Mouse (Mus musculus) neural tube, embryonic 13.5 days (tissue): ENCODE measurements around the gene Parp16. TPM values are rescaled to one million over a fixed set of nuclear protein-coding genes. Genes with fewer than 3 reads are reported as not detected.

Experiments used
- ATAC-seq: fragments of 200-750 bp; cut with Nextera tagmentation; 2 replicates; pipeline ENCODE4 v1.8.0; 2017; ENCODE audit warnings: low read depth, mild to moderate bottlenecking, moderate TSS enrichment, moderate library complexity
- H3K27ac ChIP-seq: fragments of 300-500 bp; sonication (generic); replicated peaks from 2 replicates; pipeline ENCODE4 v1.5.1; 2015; ENCODE audit warnings: moderate library complexity, mild to moderate bottlenecking, inconsistent platforms
- H3K27me3 ChIP-seq: fragments of 300-500 bp; sonication (generic); 2 replicates; pipeline ENCODE4 v1.6.1; 2015; ENCODE audit warnings: mild to moderate bottlenecking, inconsistent platforms
- H3K36me3 ChIP-seq: fragments of 300-500 bp; sonication (generic); 2 replicates; pipeline ENCODE4 v1.6.1; 2015; ENCODE audit warnings: mild to moderate bottlenecking, inconsistent platforms
- H3K4me1 ChIP-seq: fragments of 300-500 bp; sonication (generic); replicated peaks from 2 replicates; pipeline ENCODE4 v1.6.1; 2015; ENCODE audit warnings: inconsistent platforms
- H3K4me2 ChIP-seq: fragments of 300-500 bp; sonication (generic); 2 replicates; pipeline ENCODE4 v1.6.1; 2015; ENCODE audit warnings: inconsistent platforms, mild to moderate bottlenecking, moderate library complexity
- H3K4me3 ChIP-seq: fragments of 300-500 bp; sonication (generic); 2 replicates; pipeline ENCODE4 v1.5.1; 2015; ENCODE audit warnings: mild to moderate bottlenecking, inconsistent platforms
- H3K9ac ChIP-seq: fragments of 300-500 bp; sonication (generic); 2 replicates; pipeline ENCODE4 v1.6.1; 2015; ENCODE audit warnings: moderate library complexity, mild to moderate bottlenecking, inconsistent platforms
- H3K9me3 ChIP-seq: fragments of 300-500 bp; sonication (generic); 2 replicates; pipeline ENCODE4 v1.6.1; 2016; ENCODE audit warnings: inconsistent platforms
- whole genome bisulfite sequencing: fragments of 180-500 bp; shearing (Covaris S2); methylation state at CpG from one replicate; pipeline ENCODE4 v1.1.7; 2015; 5-methylcytosine and 5-hydroxymethylcytosine counted together
- polyA plus RNA-seq: library from polyadenylated mRNA; unstranded; fragments of >200 nt; fragmentation: Nextera tagmentation; extraction: Ambion mirVana; gene quantifications from 2 replicates; pipeline ENCODE4 v1.2.1, GENCODE M21; 2015

The Parp16 gene
- polyA plus RNA-seq, 1 experiment from 2014 or later, result 5.4 TPM

GRCm38 (mm10) chr9:65164870-65165269 is 30.3 kb upstream of the Parp16 start:
- 25% methylated on average over 1 of the region's 1 CpGs for WGBS
- Histone ChIP-seq H3K27me3 (no peaks in the 10 kb centered on the region), H3K36me3 (no peaks in the 10 kb centered on the region), H3K27ac (no peak overlapping the region), H3K4me1 (peaks cover 95% of the 10 kb centered on the region), H3K4me2 (no peak overlapping the region), H3K4me3 (no peak overlapping the region), H3K9me3 (no peaks in the 10 kb centered on the region), H3K9ac (no peak overlapping the region)
- ATAC-seq, result no peak

DNA sequence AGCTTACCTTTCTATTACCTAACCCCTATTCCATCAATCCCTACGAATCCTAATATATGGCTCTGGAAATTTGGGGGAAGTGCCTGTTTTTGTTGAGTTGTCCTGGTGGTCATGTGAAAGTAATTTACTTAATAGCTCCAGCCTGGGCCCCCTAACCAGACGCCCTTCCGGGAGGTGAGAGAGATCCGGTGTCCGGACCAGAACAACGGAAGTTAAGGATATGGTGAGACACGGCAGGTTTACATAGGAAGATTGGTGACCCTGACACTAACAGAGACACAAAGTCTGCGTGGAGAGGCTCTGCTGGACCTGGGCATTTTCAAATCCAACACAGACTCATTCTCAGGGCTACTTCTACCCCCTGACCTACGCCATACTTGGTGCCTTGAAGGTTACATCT is 28.8 kb upstream of the Parp16 start:
- Histone ChIP-seq H3K27ac (no peak overlapping the region), H3K4me1 (peaks cover 85% of the 10 kb centered on the region), H3K4me3 (no peak overlapping the region), H3K27me3 (no peaks in the 10 kb centered on the region), H3K9ac (0 out of 2 replicates have a peak overlapping the region, but pooled peaks have one; percentile 31), H3K4me2 (no peak overlapping the region), H3K9me3 (no peaks in the 10 kb centered on the region), H3K36me3 (no peaks in the 10 kb centered on the region)
- no peak for ATAC-seq
- WGBS, result 41% methylated on average over 9 of the region's 9 CpGs

GRCm38 (mm10) chr9:65168534-65168933 is 26.6 kb upstream of the Parp16 start:
- peaks cover 64% of the 10 kb centered on the region for H3K4me1 ChIP-seq
- no peaks in the 10 kb centered on the region for H3K36me3 ChIP-seq
- no peaks in the 10 kb centered on the region for H3K27me3 ChIP-seq
- H3K27ac ChIP-seq, result peak overlapping the region; percentile 64
- no peak for ATAC-seq
- H3K9me3 ChIP-seq, result no peaks in the 10 kb centered on the region
- no peak overlapping the region for H3K4me3 ChIP-seq
- H3K9ac ChIP-seq, result no peak overlapping the region
- H3K4me2 ChIP-seq, result no peak overlapping the region
- 24% methylated on average over 3 of the region's 6 CpGs for WGBS

DNA sequence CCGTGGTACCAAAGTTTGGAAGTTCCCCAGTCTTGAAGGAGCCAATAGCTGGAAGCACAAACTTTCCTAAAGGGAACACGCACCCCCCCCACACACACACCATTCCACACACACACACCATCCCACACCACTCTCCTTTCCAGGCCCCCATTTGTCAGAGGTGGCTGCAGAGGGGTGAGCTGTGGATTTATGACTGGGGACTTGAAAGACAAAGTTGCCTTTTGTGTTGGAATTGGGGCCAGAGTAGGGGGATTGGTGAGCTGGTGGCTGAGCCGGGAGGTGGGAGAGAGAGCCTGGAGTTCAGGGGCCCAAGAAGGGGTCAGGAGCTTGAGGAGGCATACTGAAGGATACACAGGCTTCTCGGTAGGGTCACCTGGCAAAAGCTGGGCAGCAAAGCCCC is 26.2 kb upstream of the Parp16 start:
- no peak overlapping the region for H3K4me2 ChIP-seq
- H3K4me3 ChIP-seq, result no peak overlapping the region
- H3K27ac ChIP-seq, result peak overlapping the region; percentile 64
- ATAC-seq, result no peak
- no peaks in the 10 kb centered on the region for H3K36me3 ChIP-seq
- WGBS, result 5% methylated on average over 4 of the region's 4 CpGs
- peaks cover 59% of the 10 kb centered on the region for H3K4me1 ChIP-seq
- H3K9me3 ChIP-seq, result no peaks in the 10 kb centered on the region
- no peaks in the 10 kb centered on the region for H3K27me3 ChIP-seq
- H3K9ac ChIP-seq, result no peak overlapping the region

DNA sequence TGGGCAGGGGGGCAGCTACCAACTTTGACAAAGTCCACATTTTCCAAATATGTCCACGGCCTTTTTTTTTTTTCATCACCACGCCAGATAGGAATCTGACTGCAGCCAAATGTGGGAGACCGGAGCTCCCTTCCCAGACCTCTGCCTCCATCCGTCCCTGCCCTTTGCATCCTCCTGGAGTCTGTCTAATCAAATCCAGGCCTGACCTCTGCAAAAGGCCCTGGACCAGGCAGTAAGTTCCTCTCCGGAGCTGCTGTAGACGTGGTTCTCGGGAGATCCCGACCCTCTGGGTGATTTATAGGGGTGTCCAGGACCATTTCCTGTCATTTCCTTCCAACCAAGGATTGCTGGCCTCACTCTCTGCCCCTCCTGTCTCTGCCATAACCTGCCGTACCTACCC is 22.5 kb upstream of the Parp16 start:
- 52% methylated on average over 9 of the region's 9 CpGs for WGBS
- Histone ChIP-seq H3K27ac (no peak overlapping the region), H3K36me3 (no peaks in the 10 kb centered on the region), H3K4me2 (no peak overlapping the region), H3K9ac (no peak overlapping the region), H3K9me3 (no peaks in the 10 kb centered on the region), H3K4me1 (peaks cover 55% of the 10 kb centered on the region), H3K27me3 (no peaks in the 10 kb centered on the region), H3K4me3 (no peak overlapping the region)
- no peak for ATAC-seq

DNA sequence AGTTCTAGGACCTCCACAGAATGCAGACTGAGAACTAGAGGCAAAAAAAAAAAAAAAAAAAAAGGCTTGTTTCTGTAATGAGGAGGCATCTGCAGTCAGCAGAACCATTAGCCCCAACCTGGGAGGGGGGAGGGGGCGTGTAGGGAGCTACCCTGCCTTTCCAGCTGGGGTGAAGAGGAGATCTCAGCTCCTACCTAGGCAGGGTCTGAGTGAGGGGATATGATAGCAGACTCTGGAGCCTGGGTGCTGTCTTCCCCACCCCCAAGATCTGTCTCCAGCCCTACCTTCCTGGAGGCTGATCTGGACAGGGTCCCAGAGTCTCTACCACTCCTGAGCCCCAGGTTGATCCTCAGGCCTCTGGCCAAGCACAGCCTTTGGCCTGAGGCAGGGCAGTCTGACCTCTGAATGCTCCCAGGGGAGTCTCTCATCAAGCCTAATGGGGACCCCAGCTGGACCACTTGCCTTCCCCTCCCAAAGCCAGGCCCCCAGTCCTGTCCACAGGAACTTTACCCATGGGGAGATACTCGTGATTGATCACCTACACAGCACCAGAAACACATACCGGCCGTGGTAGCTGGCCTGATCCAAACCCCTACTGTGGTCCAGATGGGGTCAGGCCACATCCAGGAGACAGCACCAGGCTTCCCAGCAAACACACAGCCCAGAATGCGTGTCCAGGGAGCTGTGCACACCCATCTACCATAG is 19.8 kb upstream of the Parp16 start:
- peak; percentile 17 for ATAC-seq
- 5% methylated on average over 5 of the region's 5 CpGs for WGBS
- Histone ChIP-seq H3K9me3 (no peaks in the 10 kb centered on the region), H3K4me1 (peaks cover 56% of the 10 kb centered on the region), H3K27me3 (no peaks in the 10 kb centered on the region), H3K9ac (peak overlapping the region; percentile 57), H3K36me3 (no peaks in the 10 kb centered on the region), H3K4me3 (no peak overlapping the region), H3K4me2 (0 out of 2 replicates have a peak overlapping the region, but pooled peaks have one; percentile 12), H3K27ac (peak overlapping the region; percentile 94)

DNA sequence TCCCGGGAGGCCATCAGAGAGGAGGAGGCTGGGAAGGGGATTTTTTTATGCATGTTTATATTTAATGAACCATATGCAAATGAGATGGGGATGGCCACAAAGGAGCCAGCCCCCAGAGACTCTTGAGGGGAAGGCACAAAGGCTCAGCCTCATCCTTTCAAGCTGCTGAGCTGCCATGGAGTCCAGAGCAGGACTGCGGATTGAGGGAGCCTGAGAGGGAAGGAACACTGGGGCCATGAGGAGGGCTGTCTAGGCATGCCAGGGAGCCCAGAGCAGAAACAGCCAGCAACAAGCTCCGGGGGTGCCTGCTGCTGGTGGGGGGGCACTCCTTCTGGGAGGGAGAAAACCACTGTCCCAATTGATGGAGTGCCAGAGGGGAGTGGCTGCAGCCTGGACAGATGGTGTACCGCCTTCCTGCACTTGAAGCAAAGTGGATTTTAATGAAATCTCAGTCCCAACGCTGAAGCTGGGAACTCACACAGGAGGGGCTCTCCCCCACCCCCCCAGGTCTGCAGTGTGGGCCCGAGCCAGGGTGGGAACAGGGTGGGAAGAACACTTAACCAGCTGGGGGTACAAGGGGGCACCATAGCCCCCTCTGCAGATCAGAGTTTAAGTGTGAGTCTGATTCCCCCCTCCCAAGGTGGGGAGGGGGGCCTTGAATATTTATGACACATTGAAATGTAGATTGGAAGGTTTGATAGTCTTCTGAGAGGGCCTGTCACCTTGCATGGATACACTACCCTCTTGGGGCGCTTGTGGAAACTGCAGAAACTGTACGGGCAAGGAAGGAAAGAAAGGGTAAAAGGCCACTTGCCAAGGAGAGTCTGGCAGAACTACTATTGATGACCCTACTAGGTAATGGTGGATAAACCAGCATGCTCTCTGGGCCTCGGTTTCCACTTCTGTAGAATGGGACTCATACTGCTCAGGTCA is 18.9 kb upstream of the Parp16 start:
- H3K4me2 ChIP-seq, result peak overlapping the region; percentile 12; the same call in 1 of the 2 replicates
- WGBS, result 8% methylated on average over 9 of the region's 9 CpGs

DNA sequence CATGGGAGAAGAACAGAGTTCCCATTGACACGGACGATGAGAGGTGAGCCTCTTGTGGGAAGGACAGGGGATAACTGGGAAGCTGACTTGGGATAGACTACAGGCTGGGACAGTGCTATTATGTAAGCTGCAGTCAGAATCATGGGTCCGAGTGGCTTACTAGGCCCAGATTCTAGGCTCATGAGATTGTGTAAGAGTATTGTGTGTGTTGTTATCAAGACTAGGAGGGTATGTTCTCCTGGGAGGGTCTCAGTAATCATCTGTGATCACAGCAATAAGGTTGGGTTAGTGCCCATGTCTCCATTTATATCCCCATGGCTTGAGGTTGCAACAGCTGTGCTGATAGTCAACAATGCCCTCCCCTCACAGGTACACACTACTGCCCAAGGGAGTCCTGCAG is 17.7 kb upstream of the Parp16 start:
- no peak for ATAC-seq
- no peaks in the 10 kb centered on the region for H3K27me3 ChIP-seq
- H3K36me3 ChIP-seq, result peaks cover 18% of the 10 kb centered on the region
- no peaks in the 10 kb centered on the region for H3K9me3 ChIP-seq
- no peak overlapping the region for H3K4me3 ChIP-seq
- H3K4me1 ChIP-seq, result peaks cover 72% of the 10 kb centered on the region
- WGBS, result 32% methylated on average over 3 of the region's 3 CpGs
- no peak overlapping the region for H3K4me2 ChIP-seq
- peak overlapping the region; percentile 94 for H3K27ac ChIP-seq
- H3K9ac ChIP-seq, result peak overlapping the region; percentile 59; the same call in 1 of the 2 replicates

More for the DNA sequence above, 18.9 kb upstream of the Parp16 start:
- peaks cover 64% of the 10 kb centered on the region for H3K4me1 ChIP-seq
- H3K4me3 ChIP-seq, result no peak overlapping the region
- H3K36me3 ChIP-seq, result peaks cover 5% of the 10 kb centered on the region; the same call in 1 of the 2 replicates
- H3K27me3 ChIP-seq, result no peaks in the 10 kb centered on the region
- no peaks in the 10 kb centered on the region for H3K9me3 ChIP-seq
- ATAC-seq, result peak; percentile 62
- peak overlapping the region; percentile 94 for H3K27ac ChIP-seq
- H3K9ac ChIP-seq, result peak overlapping the region; percentile 57

DNA sequence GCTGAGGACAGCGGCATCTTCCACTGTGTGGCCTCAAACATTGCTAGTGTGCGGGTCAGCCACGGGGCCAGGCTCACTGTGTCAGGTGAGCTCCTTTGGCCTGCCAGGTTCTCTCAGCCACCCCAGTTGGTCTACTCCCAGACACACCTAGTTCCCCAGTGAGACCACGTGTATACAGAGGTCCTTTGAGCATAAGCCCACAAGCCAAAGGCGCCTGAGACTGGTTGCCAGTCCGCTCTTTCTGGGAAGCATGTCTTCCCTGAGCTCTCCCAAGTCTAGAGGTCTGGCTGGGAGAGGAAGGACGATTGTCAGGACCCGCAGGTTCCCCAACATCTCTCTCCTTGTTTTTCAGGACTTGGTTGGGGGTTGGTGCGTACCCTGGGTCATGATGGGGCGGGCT is 17.2 kb upstream of the Parp16 start:
- no peaks in the 10 kb centered on the region for H3K27me3 ChIP-seq
- peaks cover 76% of the 10 kb centered on the region for H3K4me1 ChIP-seq
- H3K36me3 ChIP-seq, result peaks cover 22% of the 10 kb centered on the region
- ATAC-seq, result no peak
- H3K9ac ChIP-seq, result peak overlapping the region; percentile 59
- WGBS, result 39% methylated on average over 10 of the region's 10 CpGs
- peak overlapping the region; percentile 94 for H3K27ac ChIP-seq
- peak overlapping the region; percentile 34; the same call in 1 of the 2 replicates for H3K4me2 ChIP-seq
- H3K9me3 ChIP-seq, result no peaks in the 10 kb centered on the region
- no peak overlapping the region for H3K4me3 ChIP-seq

DNA sequence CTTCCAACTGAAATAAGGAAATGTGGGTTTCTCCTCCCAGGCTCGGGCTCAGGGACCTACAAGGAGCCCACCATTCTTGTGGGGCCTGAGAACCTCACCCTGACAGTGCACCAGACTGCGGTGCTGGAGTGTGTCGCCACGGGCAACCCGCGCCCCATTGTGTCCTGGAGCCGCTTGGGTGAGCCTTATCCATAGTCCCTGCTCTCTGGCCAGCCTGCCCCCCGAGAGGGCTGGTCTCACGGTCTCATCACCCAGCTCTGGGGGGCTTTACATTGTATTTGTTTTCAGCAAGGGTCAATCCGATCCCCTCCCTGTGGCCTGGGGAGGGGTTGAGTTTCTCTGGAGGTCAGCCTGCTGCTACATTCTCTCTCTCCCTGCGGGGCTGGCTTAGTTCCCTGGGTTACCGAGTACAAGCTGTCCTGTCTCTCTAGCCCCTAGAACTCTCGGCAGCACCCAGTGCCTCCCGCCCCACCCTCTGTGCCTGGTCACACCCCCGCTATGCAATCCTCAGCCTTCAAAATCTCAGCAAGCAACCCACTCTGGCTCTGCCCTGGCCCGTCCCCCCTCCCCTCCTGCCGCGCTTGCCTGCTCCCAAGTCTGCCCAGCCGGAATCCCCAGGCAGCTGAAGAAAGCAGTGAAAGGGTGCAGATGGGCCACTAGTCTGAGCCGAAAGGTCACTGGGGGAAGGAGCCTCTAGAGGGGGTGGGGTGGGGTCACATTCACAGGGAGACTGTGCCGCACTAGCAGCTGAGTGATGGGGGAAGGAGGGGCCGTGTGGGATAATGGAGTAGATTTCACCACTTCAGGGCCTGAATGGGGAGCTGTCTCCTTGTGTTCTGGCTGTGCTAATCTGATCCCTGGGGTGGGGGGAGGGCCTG is 16.6 kb upstream of the Parp16 start:
- H3K4me2 ChIP-seq, result peak overlapping the region; percentile 34
- peaks cover 29% of the 10 kb centered on the region for H3K36me3 ChIP-seq
- peaks cover 77% of the 10 kb centered on the region for H3K4me1 ChIP-seq
- no peaks in the 10 kb centered on the region for H3K9me3 ChIP-seq
- H3K27ac ChIP-seq, result peak overlapping the region; percentile 94
- no peak overlapping the region for H3K4me3 ChIP-seq
- ATAC-seq, result peak; percentile 62
- 4% methylated on average over 22 of the region's 22 CpGs for WGBS
- H3K27me3 ChIP-seq, result no peaks in the 10 kb centered on the region
- H3K9ac ChIP-seq, result peak overlapping the region; percentile 59

DNA sequence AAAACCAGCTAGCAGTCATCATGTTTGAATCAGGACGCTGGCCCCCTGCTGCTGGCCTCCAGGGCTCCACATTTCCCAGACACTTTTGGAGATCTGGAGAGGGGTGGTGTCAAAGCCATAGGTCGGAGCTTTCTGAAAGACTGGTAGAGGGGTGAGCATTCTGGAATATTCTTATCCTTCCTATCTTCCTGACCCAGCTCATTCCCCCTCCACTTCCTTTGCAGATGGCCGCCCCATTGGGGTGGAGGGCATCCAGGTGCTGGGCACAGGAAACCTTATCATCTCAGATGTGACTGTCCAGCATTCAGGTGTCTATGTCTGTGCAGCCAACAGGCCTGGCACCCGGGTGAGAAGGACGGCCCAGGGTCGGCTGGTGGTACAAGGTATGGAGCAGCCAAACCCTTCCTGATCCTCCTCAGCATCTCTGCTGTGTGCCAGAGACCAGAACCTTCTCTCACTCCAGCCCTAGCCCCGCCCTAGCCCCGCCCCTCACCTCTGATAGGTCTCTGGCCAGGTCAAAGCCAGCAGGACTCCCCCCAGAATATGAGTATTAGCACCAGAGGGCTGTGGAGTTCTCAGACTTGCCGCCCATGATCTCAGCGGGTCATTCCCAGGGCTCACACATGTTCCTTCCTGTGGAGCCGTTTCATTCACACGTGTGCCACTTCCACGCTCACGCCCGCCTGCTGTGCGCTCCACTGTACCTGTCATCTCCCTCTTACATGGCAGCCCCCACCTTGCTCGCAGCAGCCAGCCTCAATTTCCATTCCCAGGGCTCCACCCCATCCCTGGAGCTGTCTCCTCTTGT is 15.1 kb upstream of the Parp16 start:
- Histone ChIP-seq H3K4me1 (peaks cover 75% of the 10 kb centered on the region), H3K27me3 (no peaks in the 10 kb centered on the region), H3K9ac (peak overlapping the region; percentile 46), H3K27ac (peak overlapping the region; percentile 94), H3K4me3 (no peak overlapping the region), H3K4me2 (peak overlapping the region; percentile 1; the same call in 1 of the 2 replicates), H3K36me3 (peaks cover 42% of the 10 kb centered on the region), H3K9me3 (no peaks in the 10 kb centered on the region)
- ATAC-seq, result no peak
- WGBS, result 26% methylated on average over 17 of the region's 17 CpGs
